Mouse (Mus musculus) ES-Bruce4 (cell line): ENCODE results near the gene Mrps11.

Experiments used
- CTCF ChIP-seq: IDR thresholded peaks from one replicate; pipeline ENCODE4 v1.8.1; 2011; ENCODE audit warnings: low read depth, low read length
- POLR2A ChIP-seq: IDR thresholded peaks from one replicate; pipeline ENCODE4 v1.8.1; 2011; ENCODE audit warnings: low read length; ENCODE audit not compliant: insufficient read depth

DNA sequence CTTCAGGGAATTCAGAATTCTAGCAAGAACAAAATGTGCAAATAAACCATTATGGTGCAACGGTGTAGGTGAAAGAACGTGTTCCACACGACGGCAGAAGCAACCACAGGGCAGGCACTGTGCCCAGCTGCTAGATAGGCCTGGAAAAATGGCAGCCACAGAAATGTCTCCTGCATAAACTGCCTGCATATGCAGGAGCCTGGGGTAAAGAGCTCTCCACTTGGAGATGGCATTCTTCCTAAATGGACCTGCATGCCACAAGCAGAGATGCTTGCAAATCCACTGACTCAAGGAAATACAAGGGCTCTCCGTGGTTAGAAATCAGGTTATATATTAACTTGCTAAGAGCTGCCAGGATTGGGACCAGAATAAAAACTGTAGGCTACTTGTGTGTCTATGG lies 4.2 kb upstream of the Mrps11 start:
- TF ChIP-seq POLR2A, result no peak
- TF ChIP-seq CTCF, result no peak
